Mouse (Mus musculus): Measurements from ENCODE around the gene Eya3.

GRCm38 (mm10) chr4:132590642-132591041, 48.1 kb upstream of the Eya3 start:
- TF ChIP-seq CTCF (conservative IDR thresholded peaks at IDR 0.05 in 1 of 2, IDR thresholded peaks at IDR 0.05 in 1 of 2; ENCODE audit: low read depth in 2 of 2, low read length in 2 of 2), result no peak
- TF ChIP-seq ETS1 (conservative IDR thresholded peaks at IDR 0.05; ENCODE audit: low read depth, low read length), result no peak
- no peak for TF ChIP-seq POLR2A (IDR thresholded peaks at IDR 0.05; ENCODE audit: low read depth, low read length)
- TF ChIP-seq MAX (IDR thresholded peaks at IDR 0.05; ENCODE audit: low read length), result no peak
- no peak for TF ChIP-seq MYC (IDR thresholded peaks at IDR 0.05; ENCODE audit: low read depth, low read length)
- TF ChIP-seq CHD1 (IDR thresholded peaks at IDR 0.05; ENCODE audit: low read depth, low read length), result no peak
- no peak for TF ChIP-seq ZMIZ1 (IDR thresholded peaks at IDR 0.05; ENCODE audit: low read depth, low read length)
- no peak for TF ChIP-seq RAD21 (IDR thresholded peaks at IDR 0.05; ENCODE audit: low read depth, low read length)
- TF ChIP-seq ZC3H11A (IDR thresholded peaks at IDR 0.05; ENCODE audit: low read depth, low read length), result no peak
